Mouse (Mus musculus): ENCODE results near the gene Smad1. TPM values are rescaled to one million over a fixed set of nuclear protein-coding genes. Genes with fewer than 3 reads are reported as not detected.

Gene Smad1
- polyA plus RNA-seq, 1 experiment from 2014 or later: 9.6 TPM

GRCm38 (mm10) chr8:79323121-79323520 is 76.2 kb downstream of the Smad1 start:
- H3K9ac ChIP-seq: no peak overlapping the region
- H3K27ac ChIP-seq: no peak overlapping the region
- H3K36me3 ChIP-seq: no peaks in the 10 kb centered on the region
- no peak for ATAC-seq
- no peaks in the 10 kb centered on the region for H3K4me1 ChIP-seq
- H3K4me3 ChIP-seq: no peak overlapping the region
- no peaks in the 10 kb centered on the region for H3K27me3 ChIP-seq (replicated peaks)
- 37% methylated on average over 7 of the region's 7 CpGs for WGBS (ENCODE audit: insufficient replicate concordance)
- H3K9me3 ChIP-seq (replicated peaks): no peaks in the 10 kb centered on the region
- no peak overlapping the region for H3K4me2 ChIP-seq

- H3K9me3 ChIP-seq (replicated peaks): no peaks in the 10 kb centered on the region
- 44% methylated on average over 2 of the region's 2 CpGs for WGBS (ENCODE audit: insufficient replicate concordance)
- no peaks in the 10 kb centered on the region for H3K36me3 ChIP-seq
- no peaks in the 10 kb centered on the region for H3K27me3 ChIP-seq (replicated peaks)
- no peaks in the 10 kb centered on the region for H3K4me1 ChIP-seq
- no peak overlapping the region for H3K4me2 ChIP-seq
- H3K4me3 ChIP-seq: no peak overlapping the region
- H3K27ac ChIP-seq: no peak overlapping the region
- H3K9ac ChIP-seq: no peak overlapping the region
- no peak for ATAC-seq
Measured at GRCm38 (mm10) chr8:79310801-79311200, 88.5 kb downstream of the Smad1 start.

- H3K27ac ChIP-seq: no peak overlapping the region
- H3K27me3 ChIP-seq (replicated peaks): no peaks in the 10 kb centered on the region
- ATAC-seq: no peak
- H3K4me1 ChIP-seq: no peaks in the 10 kb centered on the region
- H3K36me3 ChIP-seq: no peaks in the 10 kb centered on the region
- no peaks in the 10 kb centered on the region for H3K9me3 ChIP-seq (replicated peaks)
- H3K4me3 ChIP-seq: no peak overlapping the region
- H3K9ac ChIP-seq: no peak overlapping the region
- no peak overlapping the region for H3K4me2 ChIP-seq
- 64% methylated on average over 5 of the region's 5 CpGs for WGBS (ENCODE audit: insufficient replicate concordance)
Measured at GRCm38 (mm10) chr8:79305941-79306340, 93.4 kb downstream of the Smad1 start.

DNA sequence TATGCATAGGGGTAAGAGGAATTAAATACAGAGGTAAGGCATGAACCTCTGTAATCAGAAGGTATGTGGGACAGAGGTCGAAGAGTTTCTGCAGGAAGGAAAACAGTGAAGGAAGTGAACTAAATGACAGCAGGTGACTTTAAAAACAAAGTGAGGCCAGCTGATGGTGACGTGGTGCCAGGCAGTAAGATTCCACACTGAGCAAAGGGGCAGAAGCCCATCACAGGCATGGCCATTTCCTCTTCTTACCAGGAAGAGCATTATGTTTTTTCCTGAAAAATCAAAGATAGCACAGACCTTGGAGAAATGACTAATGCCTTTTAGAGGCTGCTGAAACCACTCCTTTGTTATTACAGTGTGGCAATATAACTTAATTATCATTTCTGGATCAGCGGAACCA is 97.8 kb downstream of the Smad1 start:
- Histone ChIP-seq H3K36me3 (no peaks in the 10 kb centered on the region), H3K27ac (no peak overlapping the region), H3K4me3 (no peak overlapping the region), H3K4me1 (no peaks in the 10 kb centered on the region), H3K9ac (no peak overlapping the region), H3K4me2 (no peak overlapping the region), H3K9me3 (replicated peaks) (no peaks in the 10 kb centered on the region), H3K27me3 (replicated peaks) (no peaks in the 10 kb centered on the region)
- ATAC-seq: no peak
- WGBS (ENCODE audit: insufficient replicate concordance): 56% methylated on average over 3 of the region's 3 CpGs

DNA sequence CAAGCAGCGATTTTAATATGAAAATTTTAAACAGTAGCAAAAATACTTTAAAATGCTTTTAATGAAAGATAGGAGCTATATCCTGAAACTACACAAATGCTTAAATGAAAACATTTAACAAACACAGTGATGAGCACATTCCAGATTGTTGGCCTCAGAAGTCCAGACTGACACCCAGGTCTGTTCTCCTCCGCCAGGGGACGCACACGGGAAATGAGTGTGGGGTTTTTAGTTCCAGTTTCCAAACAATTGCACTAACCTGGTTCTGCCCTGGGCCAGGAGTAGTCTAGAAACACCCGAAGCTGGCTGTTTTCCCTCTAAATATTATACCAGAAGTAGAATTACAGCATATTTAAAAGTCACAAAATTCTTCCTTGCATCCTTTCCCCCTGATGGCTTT is 99.6 kb downstream of the Smad1 start:
- H3K36me3 ChIP-seq: no peaks in the 10 kb centered on the region
- H3K9ac ChIP-seq: no peak overlapping the region
- no peak overlapping the region for H3K4me3 ChIP-seq
- H3K9me3 ChIP-seq (replicated peaks): no peaks in the 10 kb centered on the region
- ATAC-seq: no peak
- no peak overlapping the region for H3K27ac ChIP-seq
- H3K27me3 ChIP-seq (replicated peaks): no peaks in the 10 kb centered on the region
- peaks cover 11% of the 10 kb centered on the region for H3K4me1 ChIP-seq
- no peak overlapping the region for H3K4me2 ChIP-seq
- WGBS (ENCODE audit: insufficient replicate concordance): 71% methylated on average over 5 of the region's 5 CpGs

- no peak overlapping the region for H3K27ac ChIP-seq
- WGBS (ENCODE audit: insufficient replicate concordance): 55% methylated on average over 3 of the region's 3 CpGs
- H3K9me3 ChIP-seq (replicated peaks): no peaks in the 10 kb centered on the region
- no peak overlapping the region for H3K4me2 ChIP-seq
- peaks cover 23% of the 10 kb centered on the region for H3K4me1 ChIP-seq
- no peak for ATAC-seq
- no peak overlapping the region for H3K4me3 ChIP-seq
- H3K36me3 ChIP-seq: no peaks in the 10 kb centered on the region
- H3K9ac ChIP-seq: no peak overlapping the region
- no peaks in the 10 kb centered on the region for H3K27me3 ChIP-seq (replicated peaks)
Measured at GRCm38 (mm10) chr8:79297763-79298162, 101.6 kb downstream of the Smad1 start.

GRCm38 (mm10) chr8:79295276-79296105 is 103.8 kb downstream of the Smad1 start:
- Histone ChIP-seq H3K4me2 (peak overlapping the region; percentile 89), H3K4me3 (peak overlapping the region; percentile 78), H3K9me3 (replicated peaks) (no peaks in the 10 kb centered on the region), H3K9ac (peak overlapping the region; percentile 90), H3K36me3 (no peaks in the 10 kb centered on the region), H3K4me1 (peaks cover 28% of the 10 kb centered on the region), H3K27ac (peak overlapping the region; percentile 84), H3K27me3 (replicated peaks) (no peaks in the 10 kb centered on the region)
- ATAC-seq: no peak
- 14% methylated on average over 18 of the region's 18 CpGs for WGBS (ENCODE audit: insufficient replicate concordance)

- Histone ChIP-seq H3K27ac (peak within 1 kb of the TSS; percentile 84), H3K9ac (peak within 1 kb of the TSS; percentile 90), H3K9me3 (replicated peaks) (no peaks in the 10 kb centered on the region), H3K36me3 (no peaks in the 10 kb centered on the region), H3K27me3 (replicated peaks) (no peaks in the 10 kb centered on the region), H3K4me1 (peaks cover 28% of the 10 kb centered on the region), H3K4me3 (peak within 1 kb of the TSS; percentile 78), H3K4me2 (peak within 1 kb of the TSS; percentile 89)
- WGBS (ENCODE audit: insufficient replicate concordance): 3% methylated on average over 69 of the region's 74 CpGs
- ATAC-seq: peak; percentile 98
Measured at GRCm38 (mm10) chr8:79294610-79295275, 104.6 kb downstream of the Smad1 start, which contains the start of gene Mmaa. Gene Mmaa, minus strand, starts transcription at chr8:79294937.

DNA sequence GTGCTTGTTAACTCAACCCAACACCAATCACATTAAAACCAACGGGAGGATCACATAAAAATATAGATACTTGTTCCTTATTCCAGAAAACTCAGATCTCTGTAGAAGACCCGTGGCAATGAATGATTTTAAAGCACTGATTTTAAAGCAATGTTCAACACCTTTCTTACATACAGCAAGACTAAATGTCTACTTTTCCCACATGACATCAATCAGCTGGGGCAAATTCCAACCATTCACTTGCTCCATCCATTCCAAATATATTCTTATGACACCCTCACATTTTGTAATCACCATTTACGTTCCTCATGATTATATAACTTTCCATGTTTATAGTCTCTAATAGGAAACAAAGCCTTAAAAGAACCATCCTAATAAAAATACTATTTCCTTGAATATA is 105.5 kb downstream of the Smad1 start:
- Histone ChIP-seq H3K27ac (no peak overlapping the region), H3K36me3 (no peaks in the 10 kb centered on the region), H3K9ac (peak overlapping the region; percentile 90), H3K4me3 (peak overlapping the region; percentile 78), H3K4me2 (peak overlapping the region; percentile 89), H3K27me3 (replicated peaks) (no peaks in the 10 kb centered on the region), H3K9me3 (replicated peaks) (no peaks in the 10 kb centered on the region), H3K4me1 (peaks cover 28% of the 10 kb centered on the region)
- no peak for ATAC-seq
- WGBS (ENCODE audit: insufficient replicate concordance): 62% methylated on average over 3 of the region's 3 CpGs

- no peaks in the 10 kb centered on the region for H3K36me3 ChIP-seq
- H3K9me3 ChIP-seq (replicated peaks): no peaks in the 10 kb centered on the region
- WGBS (ENCODE audit: insufficient replicate concordance): 19% methylated on average over 3 of the region's 3 CpGs
- ATAC-seq: no peak
- no peaks in the 10 kb centered on the region for H3K27me3 ChIP-seq (replicated peaks)
- H3K27ac ChIP-seq: no peak overlapping the region
- peaks cover 28% of the 10 kb centered on the region for H3K4me1 ChIP-seq
- H3K4me3 ChIP-seq: no peak overlapping the region
- H3K4me2 ChIP-seq: no peak overlapping the region; the same call in 1 of the 2 replicates
- no peak overlapping the region for H3K9ac ChIP-seq
Measured at GRCm38 (mm10) chr8:79292712-79293264, 106.5 kb downstream of the Smad1 start.

- H3K4me1 ChIP-seq: peaks cover 17% of the 10 kb centered on the region
- H3K4me2 ChIP-seq: no peak overlapping the region
- H3K9ac ChIP-seq: no peak overlapping the region
- 72% methylated on average over 5 of the region's 5 CpGs for WGBS (ENCODE audit: insufficient replicate concordance)
- H3K27ac ChIP-seq: no peak overlapping the region
- H3K36me3 ChIP-seq: no peaks in the 10 kb centered on the region
- H3K9me3 ChIP-seq (replicated peaks): no peaks in the 10 kb centered on the region
- H3K27me3 ChIP-seq (replicated peaks): no peaks in the 10 kb centered on the region
- no peak overlapping the region for H3K4me3 ChIP-seq
- no peak for ATAC-seq
Measured at GRCm38 (mm10) chr8:79289592-79289991, 109.7 kb downstream of the Smad1 start.

- H3K27ac ChIP-seq: no peak overlapping the region
- H3K4me3 ChIP-seq: no peak overlapping the region
- H3K36me3 ChIP-seq: no peaks in the 10 kb centered on the region
- no peaks in the 10 kb centered on the region for H3K9me3 ChIP-seq (replicated peaks)
- H3K27me3 ChIP-seq (replicated peaks): no peaks in the 10 kb centered on the region
- WGBS (ENCODE audit: insufficient replicate concordance): 52% methylated on average over 2 of the region's 2 CpGs
- peaks cover 14% of the 10 kb centered on the region for H3K4me1 ChIP-seq
- no peak overlapping the region for H3K4me2 ChIP-seq
- H3K9ac ChIP-seq: no peak overlapping the region
- no peak for ATAC-seq
Measured at GRCm38 (mm10) chr8:79288681-79289080, 110.6 kb downstream of the Smad1 start.
